Mouse (Mus musculus) ES-E14 (cell line): ENCODE data around the gene Dnajc9.

Source experiments
- CHD2 ChIP-seq: IDR thresholded peaks from 2 replicates; pipeline ENCODE4 v1.6.1; 2014; ENCODE audit warnings: mild to moderate bottlenecking, low read depth, low read length, inconsistent platforms
- HCFC1 ChIP-seq: IDR thresholded peaks from 2 replicates; pipeline ENCODE4 v1.6.1; 2012; ENCODE audit warnings: low read length, inconsistent platforms, borderline replicate concordance; ENCODE audit not compliant: insufficient read depth
- MAFK ChIP-seq: IDR thresholded peaks from 2 replicates; pipeline ENCODE4 v1.6.1; 2014; ENCODE audit warnings: mild to moderate bottlenecking, low read depth, low read length, inconsistent platforms; ENCODE audit not compliant: insufficient read depth
- ZC3H11A ChIP-seq: IDR thresholded peaks from 2 replicates; pipeline ENCODE4 v1.6.1; 2012; ENCODE audit warnings: low read depth, mild to moderate bottlenecking, inconsistent platforms, low read length, borderline replicate concordance
- ZNF384 ChIP-seq: IDR thresholded peaks from 2 replicates; pipeline ENCODE4 v1.6.1; 2012; ENCODE audit warnings: low read depth, low read length, inconsistent platforms

GRCm38 (mm10) chr14:20340149-20340548 lies 48.6 kb downstream of the Dnajc9 start:
- TF ChIP-seq ZC3H11A (no peak), CHD2 (no peak), ZNF384 (no peak), MAFK (no peak), HCFC1 (no peak)
